Mouse (Mus musculus) thymus, adult 2 months (tissue): ENCODE data around the gene Tctex1d1.

Experiments used
- CTCF ChIP-seq: fragments of 200-500 bp; IDR thresholded peaks from 2 replicates; pipeline ENCODE4 v1.5.1; 2012; ENCODE audit warnings: mild to moderate bottlenecking, control low read depth, low read length, moderate library complexity, borderline replicate concordance; ENCODE audit not compliant: control insufficient read depth, poor library complexity, insufficient read depth; ENCODE audit errors: extremely low read depth
- POLR2A ChIP-seq: fragments of 200-500 bp; IDR thresholded peaks from 2 replicates; pipeline ENCODE4 v1.6.1; 2012; ENCODE audit warnings: mild to moderate bottlenecking, low read length, control low read depth, moderate library complexity; ENCODE audit not compliant: control insufficient read depth, poor library complexity, insufficient read depth; ENCODE audit errors: extremely low read depth

- TF ChIP-seq CTCF: no peak
- TF ChIP-seq POLR2A: no peak
These were observed 27.9 kb downstream of the Tctex1d1 start for GRCm38 (mm10) chr4:103006266-103006665.
